Mouse (Mus musculus) layer of hippocampus, adult 2 months (tissue): ENCODE measurements around the gene Htr2b. TPM values are rescaled to one million over a fixed set of nuclear protein-coding genes. Genes with fewer than 3 reads are reported as not detected.

ENCODE experiments used
- DNase-seq, 2 experiments: peaks; one replicate each; pipeline ENCODE4 v3.0.0; 2022; ENCODE audit warnings: low spot score in 2 of 2
- H3K27ac ChIP-seq: fragments of 200-600 bp; 2 replicates; pipeline ENCODE4 v1.8.1; 2022
- H3K4me3 ChIP-seq: fragments of 200-600 bp; 2 replicates; pipeline ENCODE4 v1.8.1; 2022; ENCODE audit warnings: mild to moderate bottlenecking
- CTCF ChIP-seq: fragments of 200-600 bp; conservative IDR thresholded peaks from 2 replicates; pipeline ENCODE4 v1.8.1; 2022; ENCODE audit warnings: antibody characterized with exemption, mild to moderate bottlenecking, moderate library complexity
- long read RNA-seq, 2 experiments: library from polyadenylated mRNA; stranded (forward); transcript quantifications; one replicate each; pipeline ENCODE4 v2.0.0; 2021; ENCODE audit warnings: borderline mapping rate in 2 of 2
- total RNA-seq, 2 experiments: library from RNA; stranded (reverse); gene quantifications; 2 replicates each; pipeline ENCODE4 v1.2.3; 2021

Htr2b gene
- total RNA-seq: not detected
- long read RNA-seq, experiment 1: 0 reads
- long read RNA-seq, experiment 2: 0 reads

DNA sequence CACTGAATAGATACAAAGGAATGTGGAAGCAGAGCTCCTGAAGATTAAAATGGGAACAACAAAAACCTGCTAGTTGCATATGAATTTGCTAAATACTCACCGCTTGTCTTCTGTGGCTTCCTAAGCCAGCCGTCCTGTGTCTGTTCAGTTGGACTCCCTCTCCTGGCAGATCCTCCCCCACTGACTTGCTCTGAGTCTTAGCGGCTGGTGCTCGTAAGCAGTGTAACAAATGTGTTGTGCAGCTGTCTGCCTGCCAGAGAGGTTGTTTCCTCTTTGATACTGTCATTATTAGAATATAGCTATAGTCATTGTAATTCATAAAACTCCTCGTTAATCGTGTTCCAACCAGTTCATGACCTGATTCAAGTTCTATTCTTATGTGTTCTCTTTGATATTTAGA is at the start of gene Htr2b:
Gene Htr2b, minus strand, starts transcription at position 192 of the 400 bp plus-strand sequence.
- peak; percentile 42; the same call in 1 of the 2 replicates for TF ChIP-seq CTCF
- DNase-seq: peak; percentile 38 to 75
- Histone ChIP-seq H3K27ac (peak within 1 kb of the TSS; percentile 11), H3K4me3 (no peak within 1 kb of the TSS)

DNA sequence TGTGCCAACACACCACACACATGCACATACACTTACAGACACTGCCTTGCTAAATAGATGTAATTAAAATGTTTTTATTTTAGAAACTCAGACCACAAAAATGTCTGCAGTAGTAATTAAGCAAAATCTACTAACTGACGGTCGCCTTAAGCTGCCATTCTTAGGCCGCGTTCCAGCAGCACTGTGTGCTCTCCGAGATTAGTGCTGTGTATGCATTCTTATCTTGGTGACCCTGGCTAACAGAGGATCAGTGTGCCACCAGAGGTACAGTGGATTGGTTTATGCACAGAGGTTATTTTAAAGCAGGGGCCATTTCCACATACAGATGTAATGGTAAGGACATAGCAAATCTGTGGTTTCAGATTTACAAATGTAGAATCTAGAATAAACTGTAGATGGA is 49.3 kb upstream of the Htr2b start:
- H3K4me3 ChIP-seq: no peak overlapping the region
- no peak overlapping the region for H3K27ac ChIP-seq
- no peak for TF ChIP-seq CTCF
- no peak for DNase-seq

DNA sequence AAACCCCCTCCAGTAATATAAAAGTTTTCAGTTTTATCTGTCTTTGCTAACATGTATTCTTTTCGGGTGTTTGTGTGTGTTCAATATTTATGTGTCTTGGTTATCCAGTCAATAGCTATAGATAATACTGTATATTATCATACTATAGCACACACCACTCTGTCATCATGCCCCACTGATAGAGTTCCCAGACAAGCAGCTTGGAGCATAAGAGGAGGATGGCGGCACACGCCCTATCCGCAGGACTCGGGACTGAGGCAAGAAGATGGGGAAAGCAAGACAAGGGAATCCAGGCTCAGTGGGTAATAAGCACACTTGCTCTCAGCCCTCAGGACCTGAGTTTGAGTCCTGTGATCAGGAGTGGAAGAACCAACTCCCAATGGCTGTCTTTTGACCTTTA is 48.7 kb upstream of the Htr2b start:
- no peak for TF ChIP-seq CTCF
- H3K4me3 ChIP-seq: no peak overlapping the region
- H3K27ac ChIP-seq: no peak overlapping the region
- no peak for DNase-seq

DNA sequence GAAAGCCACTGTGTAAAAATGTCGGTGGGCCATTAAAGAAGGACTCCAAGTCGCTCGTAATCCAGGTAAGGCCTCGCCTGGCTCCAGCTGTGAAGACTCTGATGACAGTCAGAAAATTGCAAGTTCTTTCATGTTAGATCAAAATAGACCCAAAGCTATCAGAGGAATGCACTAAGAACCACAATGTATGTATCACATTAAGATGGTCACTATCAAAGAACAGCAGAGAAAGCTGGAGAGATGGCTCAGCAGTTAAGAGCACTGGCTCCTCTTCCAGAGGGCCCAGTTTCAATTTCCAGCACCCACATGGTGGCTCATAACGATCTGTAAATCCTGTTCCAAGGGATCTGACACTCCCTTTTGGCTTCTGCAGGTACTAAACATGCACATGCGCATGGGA is 48.3 kb upstream of the Htr2b start:
- DNase-seq: no peak
- Histone ChIP-seq H3K4me3 (no peak overlapping the region), H3K27ac (no peak overlapping the region)
- no peak for TF ChIP-seq CTCF

DNA sequence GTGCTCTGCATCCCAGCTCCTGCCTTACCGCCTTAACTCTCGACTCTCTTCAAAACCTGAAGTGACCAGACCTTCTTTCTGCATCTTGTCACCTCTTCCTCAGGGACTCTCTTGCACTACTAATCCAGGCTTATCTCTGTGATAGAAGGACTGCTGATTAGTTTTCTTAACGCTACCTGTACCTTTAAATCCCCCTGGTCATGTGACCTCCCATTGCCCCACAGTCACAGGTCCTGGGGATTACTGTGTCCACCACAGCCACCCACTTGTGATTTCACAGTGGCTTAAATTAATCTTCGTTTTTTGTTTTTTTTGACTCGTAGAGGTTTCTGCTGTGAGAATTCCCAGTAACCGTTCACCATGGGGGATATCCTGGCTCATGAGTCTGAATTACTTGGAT is 44.8 kb upstream of the Htr2b start:
- no peak for TF ChIP-seq CTCF
- H3K27ac ChIP-seq: no peak overlapping the region
- no peak for DNase-seq
- H3K4me3 ChIP-seq: no peak overlapping the region

DNA sequence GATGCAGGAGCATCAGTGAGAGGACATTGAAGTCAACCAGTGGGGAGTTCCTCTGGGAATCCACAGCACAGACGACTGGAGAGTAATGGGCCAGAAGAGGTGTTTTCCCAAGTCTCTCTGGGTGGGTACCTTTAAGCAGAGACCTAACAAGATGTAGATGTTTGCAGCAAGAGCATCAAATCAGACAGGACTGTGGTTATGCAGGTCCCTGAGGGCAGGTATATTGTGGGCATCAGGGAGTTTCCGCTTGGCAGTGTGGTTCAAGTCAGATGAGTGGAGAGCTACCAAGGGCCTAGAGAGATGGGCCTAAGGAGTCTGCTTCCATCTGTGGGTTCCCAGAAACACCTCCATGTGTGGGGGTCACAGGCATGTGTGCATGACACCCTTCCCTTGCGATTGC is 44.3 kb upstream of the Htr2b start:
- no peak overlapping the region for H3K4me3 ChIP-seq
- no peak for DNase-seq
- TF ChIP-seq CTCF: no peak
- H3K27ac ChIP-seq: no peak overlapping the region

DNA sequence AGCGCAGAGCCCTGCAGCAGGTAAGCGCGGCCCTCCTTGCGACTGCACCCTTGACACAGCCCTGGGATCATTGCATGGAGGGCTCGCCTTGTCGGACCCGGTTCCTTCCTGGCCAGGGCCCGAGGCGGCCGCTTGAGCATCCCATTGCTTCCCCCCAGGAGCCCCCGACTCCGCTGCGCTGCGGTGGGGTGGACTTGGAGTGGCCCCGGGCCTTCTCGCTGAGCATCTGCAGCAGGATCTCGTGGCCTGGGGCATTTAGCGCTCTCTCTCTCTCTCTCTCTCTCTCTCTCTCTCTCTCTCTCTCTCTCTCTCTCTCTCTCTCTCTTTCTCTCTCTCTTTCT is 43.0 kb upstream of the Htr2b start:
- no peak for DNase-seq
- peak overlapping the region; percentile 89 for H3K4me3 ChIP-seq
- no peak for TF ChIP-seq CTCF
- peak overlapping the region; percentile 95 for H3K27ac ChIP-seq

DNA sequence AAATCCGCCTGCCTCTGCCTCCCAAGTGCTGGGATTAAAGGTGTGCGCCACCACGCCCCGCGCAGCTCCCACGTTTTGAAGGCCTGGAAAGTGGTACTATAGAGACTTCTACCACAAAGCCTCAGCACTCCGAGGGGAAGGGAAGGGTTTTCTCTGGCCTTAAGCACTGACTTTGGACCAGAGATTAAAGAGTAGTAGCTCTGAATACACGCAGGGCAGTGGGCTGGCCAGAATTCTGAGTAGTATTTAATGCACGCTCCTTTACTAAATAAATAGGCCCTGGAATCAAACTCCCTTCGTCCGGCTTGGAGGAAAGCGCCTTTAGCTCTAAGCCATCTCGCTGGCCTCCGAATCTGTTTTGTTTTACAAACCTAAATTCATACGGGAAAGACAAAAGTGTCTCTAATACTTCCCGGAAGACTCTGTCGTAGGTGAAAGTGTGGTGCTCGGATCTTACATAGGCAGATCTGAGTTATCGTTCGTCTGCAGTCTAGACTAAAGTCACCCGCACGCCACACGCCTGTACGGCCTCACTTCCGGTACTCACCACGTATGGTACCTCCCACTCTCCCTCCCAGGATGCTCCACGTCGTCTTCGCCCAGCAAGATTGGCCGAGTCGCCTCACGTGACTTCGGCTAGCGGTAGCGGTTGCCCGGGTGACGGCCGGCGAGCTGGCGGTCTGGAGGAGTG is 42.5 kb upstream of the Htr2b start, which contains the start of gene Armc9:
Gene Armc9, plus strand, starts transcription at position 648 of the 691 bp plus-strand sequence.
- peak within 1 kb of the TSS; percentile 89 for H3K4me3 ChIP-seq
- peak within 1 kb of the TSS; percentile 95 for H3K27ac ChIP-seq
- TF ChIP-seq CTCF: no peak
- peak; percentile 95 to 98 for DNase-seq

DNA sequence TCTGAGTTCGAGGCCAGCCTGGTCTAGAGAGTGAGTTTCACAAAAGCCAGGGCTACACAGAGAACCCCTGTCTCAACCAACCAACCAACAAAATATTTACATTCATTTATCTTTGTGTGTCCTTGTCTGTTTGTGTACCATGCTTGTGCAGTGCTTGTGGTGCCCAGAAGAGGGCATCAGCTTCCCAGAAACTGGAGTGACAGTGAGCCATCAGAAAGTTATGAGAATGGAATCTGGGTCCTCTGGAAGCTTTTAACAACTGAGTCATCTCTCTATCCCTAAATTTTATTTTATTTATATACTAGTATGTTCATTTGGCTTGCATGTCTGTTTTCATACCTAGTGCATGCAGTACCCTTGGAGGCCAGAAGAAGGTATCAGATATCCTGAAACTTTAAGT is 40.8 kb upstream of the Htr2b start:
- no peak for DNase-seq
- Histone ChIP-seq H3K27ac (no peak overlapping the region), H3K4me3 (no peak overlapping the region)
- TF ChIP-seq CTCF: peak; percentile 64

DNA sequence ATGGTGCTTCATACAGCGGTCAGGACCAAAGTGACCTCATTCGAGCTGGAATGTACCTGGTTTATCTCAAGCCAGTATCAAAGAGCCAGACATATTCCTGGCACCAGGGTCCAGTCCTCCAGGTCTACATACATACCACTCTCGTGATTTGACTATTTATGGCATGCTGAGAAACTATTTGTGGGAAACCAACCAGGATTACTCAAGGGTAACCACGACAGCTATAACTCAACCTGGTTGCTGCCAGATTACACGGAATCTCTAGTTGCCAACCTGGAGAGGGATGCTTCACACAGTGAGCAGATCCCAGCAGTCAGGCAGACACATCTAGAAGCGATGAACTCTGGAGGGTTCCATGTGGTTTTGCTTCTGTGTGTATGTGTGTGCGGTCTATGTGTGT is 39.6 kb upstream of the Htr2b start:
- DNase-seq: no peak
- H3K4me3 ChIP-seq: no peak overlapping the region
- TF ChIP-seq CTCF: no peak
- no peak overlapping the region for H3K27ac ChIP-seq

DNA sequence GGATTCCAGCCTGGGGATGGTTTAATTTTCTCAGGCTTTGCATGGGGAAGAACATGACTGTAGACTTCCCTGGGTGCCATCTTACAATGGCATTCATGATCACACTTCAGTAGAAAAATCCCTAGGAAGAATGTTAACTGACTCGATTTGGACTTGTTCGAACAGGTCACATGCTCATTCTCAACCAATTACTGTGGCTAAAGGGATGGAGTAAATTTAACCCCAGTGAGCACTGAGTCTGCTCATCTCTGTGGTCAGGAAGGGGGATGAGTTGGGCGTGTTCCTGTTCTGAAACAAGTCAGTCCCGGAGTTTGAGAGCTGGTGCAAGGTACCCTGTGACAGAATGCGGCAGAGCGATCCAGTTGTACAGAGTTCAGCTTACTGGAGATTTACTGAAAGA is 39.2 kb upstream of the Htr2b start:
- H3K4me3 ChIP-seq: no peak overlapping the region
- no peak overlapping the region for H3K27ac ChIP-seq
- no peak for TF ChIP-seq CTCF
- no peak for DNase-seq

DNA sequence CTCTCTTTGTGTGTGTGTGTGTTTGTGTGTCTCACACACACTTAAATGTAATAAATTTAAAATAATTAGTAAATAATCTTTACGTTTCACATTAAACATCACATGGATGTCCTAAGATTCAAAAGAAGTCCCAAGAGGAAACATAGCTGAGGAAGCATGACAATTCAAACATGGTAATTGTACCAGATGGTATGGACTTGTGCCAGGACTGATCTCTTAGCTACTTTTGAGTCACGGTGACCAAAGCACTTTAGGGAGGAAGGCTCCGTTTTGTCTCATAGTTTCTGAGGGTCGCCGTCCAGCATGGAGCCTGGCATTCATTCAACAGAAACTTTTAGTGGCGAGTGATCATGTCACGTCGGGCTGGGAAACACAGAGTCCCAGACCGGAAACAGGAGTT is 36.4 kb upstream of the Htr2b start:
- no peak for TF ChIP-seq CTCF
- Histone ChIP-seq H3K4me3 (no peak overlapping the region), H3K27ac (no peak overlapping the region)
- no peak for DNase-seq

DNA sequence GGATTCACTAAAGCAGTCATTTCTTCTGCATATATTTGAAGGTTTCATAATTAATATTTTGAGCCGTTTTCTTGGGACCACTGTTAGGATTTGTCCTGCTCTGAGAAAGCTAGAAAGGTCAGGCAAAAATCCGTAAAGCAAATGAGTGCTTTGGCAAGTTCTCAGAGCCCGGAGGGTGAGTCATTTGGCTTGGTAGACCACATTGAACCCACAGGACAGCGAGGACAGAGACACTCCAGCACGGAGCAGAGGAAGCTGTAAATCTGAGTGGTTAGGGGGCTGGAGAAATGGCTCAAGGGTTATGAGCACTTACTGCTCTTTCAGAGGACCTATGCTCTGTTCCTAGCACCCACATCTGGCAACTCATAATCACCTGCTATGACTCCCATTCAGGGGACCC is 35.8 kb upstream of the Htr2b start:
- no peak for TF ChIP-seq CTCF
- DNase-seq: no peak
- no peak overlapping the region for H3K27ac ChIP-seq
- H3K4me3 ChIP-seq: no peak overlapping the region

DNA sequence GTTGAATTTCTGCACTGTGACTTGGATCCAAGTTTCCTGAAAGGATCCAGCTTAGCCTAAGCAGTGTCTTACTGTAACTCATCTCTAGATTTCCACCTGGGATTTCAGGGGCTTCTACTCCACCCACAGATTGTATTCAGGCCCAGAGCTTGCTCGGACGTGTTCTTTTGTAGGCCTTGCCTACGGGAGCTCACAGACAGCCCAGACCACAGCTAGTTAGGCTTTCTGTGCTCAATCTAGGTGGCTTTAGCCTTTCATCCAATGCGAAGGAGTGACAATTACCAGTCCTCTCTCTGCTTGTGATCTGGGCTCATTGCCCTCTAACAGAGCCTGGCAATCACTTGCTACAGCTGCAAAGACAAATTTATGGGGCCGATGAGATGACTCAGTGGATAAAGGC is 34.5 kb upstream of the Htr2b start:
- no peak overlapping the region for H3K27ac ChIP-seq
- no peak for TF ChIP-seq CTCF
- DNase-seq: no peak

More for the DNA sequence above, 34.5 kb upstream of the Htr2b start:
- no peak overlapping the region for H3K4me3 ChIP-seq
